Mouse (Mus musculus): ENCODE results near the gene Midn. TPM values are rescaled to one million over a fixed set of nuclear protein-coding genes. Genes with fewer than 3 reads are reported as not detected.

The Midn gene
- total and polyA plus RNA-seq, 3 experiments = 74.5 to 102 (median 96.2) TPM

DNA sequence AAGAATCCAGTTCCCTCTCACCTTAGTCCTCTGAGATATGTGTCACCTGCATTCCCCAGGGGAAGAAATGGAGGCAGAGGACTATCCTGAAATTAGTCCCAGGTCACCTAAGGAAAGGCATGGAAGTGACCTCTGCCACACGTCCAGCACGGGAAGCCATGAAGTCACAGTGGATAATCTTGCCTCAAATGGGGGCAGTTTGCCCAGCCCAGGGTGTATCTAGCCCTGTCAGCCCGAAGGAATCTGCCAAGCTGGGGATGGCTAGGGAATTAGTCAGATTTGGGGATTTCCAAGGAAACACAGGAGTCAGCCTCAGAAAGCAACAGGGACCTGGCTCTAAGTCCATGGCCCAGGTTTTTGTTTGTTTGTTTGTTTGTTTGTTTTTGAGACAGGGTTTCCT lies 43.9 kb upstream of the Midn start:
- intact Hi-C loops (cut with DNase I) = no loop called here
- no peak overlapping the region for H3K4me3 ChIP-seq
- H3K79me2 ChIP-seq (replicated peaks; ENCODE audit: control insufficient read depth, insufficient read depth, low read length) = peaks cover 13% of the 10 kb centered on the region
- H3K9ac ChIP-seq (ENCODE audit: low read depth, low read length) = no peak overlapping the region
- H3K27ac ChIP-seq = no peak overlapping the region
- H3K27me3 ChIP-seq (ENCODE audit: control insufficient read depth, insufficient read depth, low read length) = no peaks in the 10 kb centered on the region
- DNase-seq = no peak
- WGBS = 35% methylated on average over 3 of the region's 3 CpGs
- TF ChIP-seq CTCF (IDR thresholded peaks at IDR 0.05) (no peak), POLR2A (IDR thresholded peaks at IDR 0.05; ENCODE audit: insufficient read depth, low read depth, low read length) (no peak), EP300 (IDR thresholded peaks at IDR 0.05; ENCODE audit: insufficient read depth, low read depth, low read length) (no peak)
- H3K4me1 ChIP-seq (ENCODE audit: control insufficient read depth, insufficient read depth, low read length) = peaks cover 14% of the 10 kb centered on the region
- H3K36me3 ChIP-seq (ENCODE audit: control insufficient read depth, insufficient read depth, low read length) = no peaks in the 10 kb centered on the region

- WGBS = 74% methylated on average over 5 of the region's 5 CpGs
- intact Hi-C loops (cut with DNase I) = no loop called here
- H3K9ac ChIP-seq (ENCODE audit: low read depth, low read length) = no peak within 1 kb of the TSS
- peaks cover 12% of the 10 kb centered on the region for H3K4me1 ChIP-seq (ENCODE audit: control insufficient read depth, insufficient read depth, low read length)
- TF ChIP-seq CTCF (IDR thresholded peaks at IDR 0.05) = no peak
- no peak for TF ChIP-seq POLR2A (IDR thresholded peaks at IDR 0.05; ENCODE audit: insufficient read depth, low read depth, low read length)
- no peak for TF ChIP-seq EP300 (IDR thresholded peaks at IDR 0.05; ENCODE audit: insufficient read depth, low read depth, low read length)
- H3K36me3 ChIP-seq (ENCODE audit: control insufficient read depth, insufficient read depth, low read length) = no peaks in the 10 kb centered on the region
- no peak within 1 kb of the TSS for H3K4me3 ChIP-seq
- DNase-seq = no peak
- H3K27ac ChIP-seq = no peak within 1 kb of the TSS
- H3K79me2 ChIP-seq (replicated peaks; ENCODE audit: control insufficient read depth, insufficient read depth, low read length) = peaks cover 9% of the 10 kb centered on the region
- H3K27me3 ChIP-seq (ENCODE audit: control insufficient read depth, insufficient read depth, low read length) = no peaks in the 10 kb centered on the region
Measured at GRCm38 (mm10) chr10:80105460-80105859, 42.6 kb upstream of the Midn start, which contains the start of gene Sbno2. Sbno2 (minus strand) TSS chr10:80105571.

GRCm38 (mm10) chr10:80105926-80106325 lies 42.1 kb upstream of the Midn start:
- no peak for DNase-seq
- intact Hi-C loops (cut with DNase I) = no loop called here
- Histone ChIP-seq H3K79me2 (replicated peaks; ENCODE audit: control insufficient read depth, insufficient read depth, low read length) (peaks cover 7% of the 10 kb centered on the region), H3K27me3 (ENCODE audit: control insufficient read depth, insufficient read depth, low read length) (no peaks in the 10 kb centered on the region), H3K36me3 (ENCODE audit: control insufficient read depth, insufficient read depth, low read length) (no peaks in the 10 kb centered on the region), H3K4me1 (ENCODE audit: control insufficient read depth, insufficient read depth, low read length) (peaks cover 9% of the 10 kb centered on the region), H3K27ac (no peak overlapping the region), H3K9ac (ENCODE audit: low read depth, low read length) (no peak overlapping the region), H3K4me3 (no peak overlapping the region)
- 79% methylated on average over 5 of the region's 5 CpGs for WGBS
- TF ChIP-seq CTCF (IDR thresholded peaks at IDR 0.05) (no peak), POLR2A (IDR thresholded peaks at IDR 0.05; ENCODE audit: insufficient read depth, low read depth, low read length) (no peak)

DNA sequence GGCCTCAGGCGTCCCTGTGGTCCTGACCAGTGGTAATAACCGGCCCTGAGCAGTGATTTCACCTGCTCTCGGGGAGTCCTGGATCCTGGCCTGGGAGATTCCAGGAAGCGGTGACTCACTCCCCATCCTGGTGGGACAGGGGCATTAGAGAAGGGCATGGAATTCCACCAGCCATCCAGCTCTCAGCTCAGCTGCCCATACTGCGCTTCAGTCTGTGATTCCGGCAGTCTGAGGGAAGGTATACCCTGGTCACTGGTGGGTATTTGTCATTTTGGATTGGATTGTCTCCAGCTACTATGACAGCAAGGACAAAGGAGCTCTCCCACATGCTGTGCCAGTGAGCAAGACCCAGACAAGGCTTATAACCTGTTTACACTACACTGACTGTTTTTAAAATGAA lies 40.4 kb upstream of the Midn start:
- intact Hi-C loops (cut with DNase I) = no loop called here
- Histone ChIP-seq H3K9ac (ENCODE audit: low read depth, low read length) (no peak overlapping the region), H3K27me3 (ENCODE audit: control insufficient read depth, insufficient read depth, low read length) (no peaks in the 10 kb centered on the region), H3K36me3 (ENCODE audit: control insufficient read depth, insufficient read depth, low read length) (no peaks in the 10 kb centered on the region), H3K4me1 (ENCODE audit: control insufficient read depth, insufficient read depth, low read length) (peaks cover 2% of the 10 kb centered on the region), H3K4me3 (no peak overlapping the region), H3K27ac (no peak overlapping the region), H3K79me2 (replicated peaks; ENCODE audit: control insufficient read depth, insufficient read depth, low read length) (no peaks in the 10 kb centered on the region)
- TF ChIP-seq CTCF (IDR thresholded peaks at IDR 0.05) (no peak), EP300 (IDR thresholded peaks at IDR 0.05; ENCODE audit: insufficient read depth, low read depth, low read length) (no peak), POLR2A (IDR thresholded peaks at IDR 0.05; ENCODE audit: insufficient read depth, low read depth, low read length) (no peak)
- WGBS = 42% methylated on average over 6 of the region's 6 CpGs
- no peak for DNase-seq

GRCm38 (mm10) chr10:80114341-80115284 lies 33.5 kb upstream of the Midn start:
- Histone ChIP-seq H3K27ac (peak overlapping the region; percentile 95), H3K4me1 (ENCODE audit: control insufficient read depth, insufficient read depth, low read length) (peaks cover 16% of the 10 kb centered on the region), H3K27me3 (ENCODE audit: control insufficient read depth, insufficient read depth, low read length) (no peaks in the 10 kb centered on the region), H3K4me3 (peak overlapping the region; percentile 66), H3K36me3 (ENCODE audit: control insufficient read depth, insufficient read depth, low read length) (peaks cover 7% of the 10 kb centered on the region; the same call in 1 of the 2 replicates), H3K79me2 (replicated peaks; ENCODE audit: control insufficient read depth, insufficient read depth, low read length) (peaks cover 8% of the 10 kb centered on the region), H3K9ac (ENCODE audit: low read depth, low read length) (peak overlapping the region; percentile 77)
- intact Hi-C loops (cut with DNase I) = loop anchor here (1.0 to 5.0 kb wide), 5 partner anchors 37 to 128 kb away; partner anchors contain the start of gene Polr2e
- WGBS = 4% methylated on average over 27 of the region's 27 CpGs
- DNase-seq = peak; percentile 91 to 93
- no peak; the same call in none of the 2 replicates for TF ChIP-seq CTCF (IDR thresholded peaks at IDR 0.05)
- TF ChIP-seq EP300 (IDR thresholded peaks at IDR 0.05; ENCODE audit: insufficient read depth, low read depth, low read length) = peak; percentile 87
- 0 out of 2 replicates have a peak, but pooled peaks have one; percentile 7 for TF ChIP-seq POLR2A (IDR thresholded peaks at IDR 0.05; ENCODE audit: insufficient read depth, low read depth, low read length)

All from heart, adult 2 months (tissue).